Mouse (Mus musculus) hindbrain, postnatal 0 days (tissue): Measurements from ENCODE around the gene Dst. TPM values are rescaled to one million over a fixed set of nuclear protein-coding genes. Genes with fewer than 3 reads are reported as not detected.

Experiments used
- ATAC-seq: fragments of 200-750 bp; cut with Nextera tagmentation; 2 replicates; pipeline ENCODE4 v1.8.0; 2017; ENCODE audit warnings: mild to moderate bottlenecking, moderate TSS enrichment, moderate library complexity
- DNase-seq: peaks from one replicate; pipeline ENCODE4 v3.0.0-alpha.2; 2015; ENCODE audit warnings: low spot score
- H3K27ac ChIP-seq: fragments of 300-500 bp; sonication (generic); 2 replicates; pipeline ENCODE4 v1.5.1; 2014; ENCODE audit warnings: mild to moderate bottlenecking
- H3K27me3 ChIP-seq: fragments of 300-500 bp; sonication (generic); 2 replicates; pipeline ENCODE4 v1.6.1; 2014; ENCODE audit warnings: low read length, mixed read lengths; ENCODE audit not compliant: insufficient read depth
- H3K36me3 ChIP-seq: fragments of 300-500 bp; sonication (generic); 2 replicates; pipeline ENCODE4 v1.6.1; 2014; ENCODE audit warnings: low read length, mixed read lengths; ENCODE audit not compliant: insufficient read depth
- H3K4me1 ChIP-seq: fragments of 300-500 bp; sonication (generic); 2 replicates; pipeline ENCODE4 v1.6.1; 2014; ENCODE audit warnings: antibody characterized with exemption, low read length, mixed read lengths; ENCODE audit not compliant: insufficient read depth
- H3K4me2 ChIP-seq: fragments of 300-500 bp; sonication (generic); 2 replicates; pipeline ENCODE4 v1.6.1; 2014; ENCODE audit warnings: low read depth, mild to moderate bottlenecking, low read length, moderate library complexity, mixed read lengths
- H3K4me3 ChIP-seq: fragments of 300-500 bp; sonication (generic); 2 replicates; pipeline ENCODE4 v1.5.1; 2014; ENCODE audit warnings: low read length
- H3K9ac ChIP-seq: fragments of 300-500 bp; sonication (generic); replicated peaks from 2 replicates; pipeline ENCODE4 v1.6.1; 2014; ENCODE audit warnings: mild to moderate bottlenecking, low read length, moderate library complexity, mixed read lengths
- H3K9me3 ChIP-seq: fragments of 300-500 bp; sonication (generic); 2 replicates; pipeline ENCODE4 v1.6.1; 2016; ENCODE audit warnings: low read length, mixed read lengths
- CTCF ChIP-seq: IDR thresholded peaks from 2 replicates; pipeline ENCODE4 v1.5.1; 2016; ENCODE audit warnings: antibody characterized with exemption, control low read depth, low read depth
- WGBS: fragments of 180-500 bp; shearing (Covaris S2); extraction: QIAGEN DNeasy Blood & Tissue Kit; methylation state at CpG from one replicate; pipeline ENCODE4 v1.1.7; 2014; 5-methylcytosine and 5-hydroxymethylcytosine counted together
- polyA plus RNA-seq: library from polyadenylated mRNA; unstranded; fragments of >200 nt; fragmentation: Nextera tagmentation; extraction: Ambion mirVana; gene quantifications from 2 replicates; pipeline ENCODE4 v1.2.1, GENCODE M21; 2015
- total RNA-seq: library from RNA; depleted of rRNA; stranded (reverse); fragments of >200 nt; gene quantifications from 2 replicates; pipeline ENCODE4 v1.2.3, GENCODE M21; 2014

Gene Dst
- total and polyA plus RNA-seq, 2 experiments from 2014 or later, result 33.0 to 155 TPM

DNA sequence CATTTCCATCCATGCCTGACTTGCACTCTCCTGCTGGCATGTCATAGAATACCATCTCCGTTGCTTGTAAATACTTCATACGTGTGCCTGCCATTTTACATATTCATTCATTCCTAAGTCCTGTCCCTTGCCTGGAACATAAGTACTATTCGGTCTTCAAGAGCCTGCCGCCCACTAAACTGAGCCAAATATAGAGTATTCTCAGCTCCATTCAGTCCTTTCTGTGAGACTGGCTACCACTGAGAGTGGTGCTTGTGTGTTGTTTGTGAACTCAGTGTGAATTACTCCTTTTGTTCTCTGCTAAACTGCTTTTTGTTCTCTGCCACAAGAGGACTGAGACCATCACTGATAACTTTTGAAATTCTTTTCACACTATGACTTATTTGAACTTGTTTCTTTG lies 59.2 kb downstream of the Dst start:
- Histone ChIP-seq H3K9me3 (no peaks in the 10 kb centered on the region), H3K9ac (no peak overlapping the region), H3K4me2 (no peak overlapping the region), H3K4me3 (no peak overlapping the region), H3K27me3 (no peaks in the 10 kb centered on the region), H3K4me1 (no peaks in the 10 kb centered on the region), H3K36me3 (no peaks in the 10 kb centered on the region), H3K27ac (no peak overlapping the region)
- WGBS, result 52% methylated on average over 4 of the region's 4 CpGs
- no peak for DNase-seq
- ATAC-seq, result no peak
- TF ChIP-seq CTCF, result no peak

DNA sequence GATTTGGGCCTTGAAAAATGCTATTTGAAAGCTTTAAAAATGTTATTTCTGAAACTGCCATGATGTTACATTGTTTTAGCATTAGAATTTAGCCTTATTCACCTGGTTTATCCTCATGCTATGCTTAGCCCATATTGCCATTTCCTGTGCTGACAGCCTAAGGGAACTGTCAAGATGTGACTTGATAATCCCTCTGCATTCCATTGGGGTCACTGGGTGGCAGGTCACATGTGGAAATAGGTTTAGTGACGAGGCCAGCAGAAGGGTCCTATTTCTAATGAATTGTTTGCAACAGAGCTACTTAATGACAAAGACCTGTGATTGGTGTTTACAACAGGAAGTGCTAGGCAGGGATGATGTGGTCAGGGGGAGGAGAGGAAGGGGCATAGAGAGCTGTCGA lies 61.9 kb downstream of the Dst start:
- H3K9ac ChIP-seq, result no peak overlapping the region
- DNase-seq, result no peak
- H3K4me3 ChIP-seq, result no peak overlapping the region
- H3K4me1 ChIP-seq, result no peaks in the 10 kb centered on the region
- no peak overlapping the region for H3K27ac ChIP-seq
- TF ChIP-seq CTCF, result no peak
- no peak for ATAC-seq
- H3K36me3 ChIP-seq, result no peaks in the 10 kb centered on the region
- no peaks in the 10 kb centered on the region for H3K27me3 ChIP-seq
- no peak overlapping the region for H3K4me2 ChIP-seq
- WGBS, result 58% methylated on average over 2 of the region's 2 CpGs
- H3K9me3 ChIP-seq, result no peaks in the 10 kb centered on the region

DNA sequence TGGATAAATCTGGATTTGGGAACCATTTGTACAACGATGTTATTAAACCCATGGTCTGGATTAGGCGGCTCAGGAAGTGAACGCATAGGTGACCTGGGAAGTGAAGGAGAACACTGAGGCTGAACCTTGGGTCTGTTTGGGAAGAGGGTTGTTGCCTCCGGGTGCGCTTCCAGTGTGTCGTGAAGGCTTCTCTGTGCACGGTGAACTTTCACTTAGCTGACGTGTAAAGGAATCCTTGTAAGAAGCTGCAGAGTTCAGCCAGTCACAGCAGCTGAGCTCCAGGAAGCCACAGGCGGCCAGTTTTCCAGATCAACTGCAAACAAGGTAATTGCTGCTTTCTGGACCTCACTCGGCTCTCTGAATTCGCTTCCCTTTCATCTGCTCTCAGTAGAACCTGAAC lies 66.4 kb downstream of the Dst start:
- Histone ChIP-seq H3K36me3 (no peaks in the 10 kb centered on the region), H3K4me3 (no peak overlapping the region), H3K4me1 (no peaks in the 10 kb centered on the region), H3K27me3 (no peaks in the 10 kb centered on the region), H3K4me2 (no peak overlapping the region), H3K27ac (no peak overlapping the region), H3K9ac (no peak overlapping the region), H3K9me3 (no peaks in the 10 kb centered on the region)
- DNase-seq, result no peak
- TF ChIP-seq CTCF, result no peak
- no peak for ATAC-seq
- WGBS, result 91% methylated on average over 11 of the region's 11 CpGs

DNA sequence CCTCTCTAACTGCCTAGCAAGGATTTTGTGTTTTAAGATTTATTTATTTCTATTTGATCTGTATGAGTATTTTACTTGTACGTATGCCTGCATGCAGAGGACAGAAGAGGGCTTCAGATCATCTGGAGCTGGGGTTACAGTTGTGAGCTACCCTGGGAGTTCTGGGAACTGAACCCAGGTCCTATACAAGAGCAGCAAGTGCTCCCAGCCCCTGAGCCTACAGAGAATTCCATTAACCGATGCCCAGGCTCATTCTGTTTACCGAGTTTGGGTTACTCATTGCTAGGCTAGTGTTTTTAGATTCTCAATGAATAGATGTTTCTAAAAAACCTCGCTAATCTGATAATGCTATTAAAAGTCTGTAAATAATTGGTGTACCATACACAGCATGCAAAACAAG lies 67.3 kb downstream of the Dst start:
- Histone ChIP-seq H3K4me1 (no peaks in the 10 kb centered on the region), H3K9ac (no peak overlapping the region), H3K36me3 (no peaks in the 10 kb centered on the region), H3K4me2 (no peak overlapping the region), H3K4me3 (no peak overlapping the region), H3K27me3 (no peaks in the 10 kb centered on the region), H3K27ac (no peak overlapping the region), H3K9me3 (no peaks in the 10 kb centered on the region)
- 81% methylated on average over 4 of the region's 4 CpGs for WGBS
- TF ChIP-seq CTCF, result no peak
- DNase-seq (no peak), ATAC-seq (no peak)

GRCm38 (mm10) chr1:33977832-33978231 lies 69.8 kb downstream of the Dst start:
- Histone ChIP-seq H3K27ac (no peak overlapping the region), H3K4me3 (no peak overlapping the region), H3K27me3 (no peaks in the 10 kb centered on the region), H3K36me3 (no peaks in the 10 kb centered on the region), H3K9ac (no peak overlapping the region), H3K4me2 (no peak overlapping the region), H3K4me1 (no peaks in the 10 kb centered on the region), H3K9me3 (no peaks in the 10 kb centered on the region)
- no peak for DNase-seq
- TF ChIP-seq CTCF, result no peak
- no peak for ATAC-seq
- 79% methylated on average over 6 of the region's 6 CpGs for WGBS

GRCm38 (mm10) chr1:33980420-33980819 lies 72.4 kb downstream of the Dst start:
- Histone ChIP-seq H3K27me3 (no peaks in the 10 kb centered on the region), H3K9ac (no peak overlapping the region), H3K4me1 (no peaks in the 10 kb centered on the region), H3K4me3 (no peak overlapping the region), H3K27ac (no peak overlapping the region), H3K4me2 (no peak overlapping the region), H3K36me3 (no peaks in the 10 kb centered on the region), H3K9me3 (no peaks in the 10 kb centered on the region)
- no peak for TF ChIP-seq CTCF
- no peak for DNase-seq
- no peak for ATAC-seq
- 56% methylated on average over 12 of the region's 12 CpGs for whole genome bisulfite sequencing

- no peak overlapping the region for H3K9ac ChIP-seq
- H3K4me3 ChIP-seq, result no peak overlapping the region
- H3K4me2 ChIP-seq, result no peak overlapping the region
- H3K27ac ChIP-seq, result no peak overlapping the region
- TF ChIP-seq CTCF, result no peak
- H3K27me3 ChIP-seq, result no peaks in the 10 kb centered on the region
- H3K4me1 ChIP-seq, result no peaks in the 10 kb centered on the region
- DNase-seq, result no peak
- WGBS, result 91% methylated on average over 13 of the region's 13 CpGs
- H3K9me3 ChIP-seq, result no peaks in the 10 kb centered on the region
- ATAC-seq, result no peak
- H3K36me3 ChIP-seq, result no peaks in the 10 kb centered on the region
Observed at GRCm38 (mm10) chr1:33989643-33990042, 81.6 kb downstream of the Dst start.
